Mouse (Mus musculus): ENCODE data around the gene Rptor.

The Rptor gene

DNA sequence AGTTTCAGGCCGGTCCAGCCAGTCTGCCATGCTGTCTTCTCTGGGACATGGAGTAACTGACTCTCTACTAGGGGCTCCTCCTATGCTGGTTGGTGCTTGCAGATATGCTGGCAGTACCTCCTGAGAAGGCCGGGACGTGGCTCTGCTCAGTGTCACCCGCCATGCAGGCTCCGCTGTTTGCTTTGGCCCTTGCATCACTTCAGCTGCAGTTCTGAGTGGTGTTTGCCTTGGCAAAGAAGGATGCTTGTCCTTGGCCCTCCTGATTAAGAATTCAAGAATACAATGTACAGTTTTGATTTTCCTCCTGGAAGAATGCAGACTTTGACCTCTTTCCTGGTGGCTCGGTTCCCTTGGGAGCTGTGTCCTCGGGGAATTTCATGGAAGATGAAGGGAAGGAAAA is 342.6 kb downstream of the Rptor start:
- intact Hi-C loops (cut with DNase I) = loop anchor here (10.0 kb wide), 1 partner anchor 149 kb away; the partner anchor contains the start of genes Ndufaf8 and Tepsin

DNA sequence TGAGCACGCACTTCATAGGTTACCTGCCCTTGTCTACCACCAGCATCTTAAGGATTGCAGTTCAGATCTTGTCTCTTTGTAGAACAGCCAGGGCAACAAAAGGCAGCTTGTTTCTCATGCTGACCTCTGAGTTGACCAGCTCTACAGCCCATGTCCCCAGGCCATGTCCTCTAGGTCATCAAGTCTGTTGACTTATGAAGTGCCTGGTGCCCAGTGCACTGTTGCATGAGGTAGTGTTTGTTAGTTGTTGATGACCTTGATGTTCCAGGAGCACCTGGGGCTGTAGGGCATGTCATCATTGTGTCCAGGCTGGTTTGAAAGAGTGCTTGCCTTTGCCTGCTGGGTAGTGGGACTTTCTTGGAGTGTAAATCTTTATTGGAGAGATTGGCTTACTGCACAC is 344.7 kb downstream of the Rptor start:
- intact Hi-C loops (cut with DNase I) = loop anchor here (10.0 kb wide), 1 partner anchor 147 kb away; the partner anchor contains the start of genes Ndufaf8 and Tepsin

DNA sequence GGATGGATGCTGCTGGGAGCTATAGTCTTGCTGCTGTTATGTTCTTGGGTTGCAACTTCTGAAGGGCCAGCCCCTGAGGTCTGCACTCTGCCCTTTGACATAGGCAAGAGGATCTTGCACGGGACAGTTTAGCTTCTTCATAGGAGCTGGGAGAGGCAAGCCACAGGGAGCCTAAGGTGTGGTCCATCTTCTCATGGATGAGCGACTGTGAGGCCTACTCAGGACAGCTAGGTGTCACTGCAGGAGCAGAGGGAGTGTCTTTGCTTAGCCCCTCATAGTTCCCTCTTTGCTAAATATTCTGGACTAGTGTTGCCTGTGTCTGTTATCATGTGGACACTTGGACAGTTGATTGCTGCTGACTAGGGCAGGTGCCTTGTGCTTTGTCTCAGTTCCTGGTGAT is 345.2 kb downstream of the Rptor start:
- intact Hi-C loops (cut with DNase I) = loop anchor here (10.0 kb wide), 1 partner anchor 147 kb away; the partner anchor contains the start of genes Ndufaf8 and Tepsin

GRCm38 (mm10) chr11:119948305-119948704 is 345.6 kb downstream of the Rptor start:
- intact Hi-C loops (cut with DNase I) = loop anchor here (10.0 kb wide), 1 partner anchor 146 kb away; the partner anchor contains the start of genes Ndufaf8 and Tepsin

DNA sequence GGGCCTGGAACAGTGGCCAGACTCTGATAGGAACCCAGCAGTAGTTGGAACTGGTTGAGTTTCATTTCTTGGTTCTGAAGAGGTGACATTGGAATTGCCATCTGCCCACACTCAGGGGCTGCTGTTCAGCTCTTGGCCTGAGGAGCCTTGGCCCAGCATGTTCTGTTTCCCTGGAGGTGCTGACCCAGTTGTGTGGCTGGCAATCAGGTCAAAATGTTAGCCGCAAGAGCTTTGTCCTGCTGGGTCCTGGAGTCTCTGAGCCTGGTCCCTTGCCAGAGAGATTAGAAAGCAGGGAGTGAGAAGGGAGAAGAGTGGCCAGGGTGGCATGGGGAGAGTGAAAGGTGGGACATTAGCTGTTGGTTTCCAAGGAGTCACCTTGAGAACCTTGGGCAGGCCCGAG is 346.1 kb downstream of the Rptor start:
- intact Hi-C loops (cut with DNase I) = loop anchor here (10.0 kb wide), 1 partner anchor 146 kb away; the partner anchor contains the start of genes Ndufaf8 and Tepsin

All from adrenal gland (tissue).